Mouse (Mus musculus) lung, postnatal 0 days (tissue): ENCODE measurements at regions not wholly inside any gene's neighbourhood (a gene's known extent, or its start where the extent isn't known, plus 50 kb on each side); places are given as distances from the start of the nearest gene placed in this dataset.

Experiments used
- ATAC-seq: fragments of 200-750 bp; cut with Nextera tagmentation; 2 replicates; pipeline ENCODE4 v1.8.0; 2017; ENCODE audit warnings: moderate library complexity
- DNase-seq: peaks from one replicate; pipeline ENCODE4 v3.0.0-alpha.2; 2016; ENCODE audit warnings: low spot score
- H3K27ac ChIP-seq: fragments of 300-500 bp; sonication (generic); 2 replicates; pipeline ENCODE4 v1.5.1; 2014; ENCODE audit warnings: antibody characterized with exemption, mild to moderate bottlenecking, low read length, mixed read lengths
- H3K27me3 ChIP-seq: fragments of 300-500 bp; sonication (generic); replicated peaks from 2 replicates; pipeline ENCODE4 v1.6.1; 2014; ENCODE audit warnings: low read length, mixed read lengths; ENCODE audit not compliant: insufficient read depth
- H3K36me3 ChIP-seq: fragments of 300-500 bp; sonication (generic); 2 replicates; pipeline ENCODE4 v1.6.1; 2014; ENCODE audit warnings: low read length, mixed read lengths; ENCODE audit not compliant: insufficient read depth
- H3K4me1 ChIP-seq: fragments of 300-500 bp; sonication (generic); 2 replicates; pipeline ENCODE4 v1.6.1; 2014; ENCODE audit warnings: antibody characterized with exemption, low read depth, low read length, mixed read lengths; ENCODE audit not compliant: insufficient read depth
- H3K4me2 ChIP-seq: fragments of 300-500 bp; sonication (generic); replicated peaks from 2 replicates; pipeline ENCODE4 v1.6.1; 2014; ENCODE audit warnings: low read depth, mild to moderate bottlenecking, low read length, moderate library complexity, mixed read lengths
- H3K4me3 ChIP-seq: fragments of 300-500 bp; sonication (generic); 2 replicates; pipeline ENCODE4 v1.5.1; 2014; ENCODE audit warnings: low read depth, low read length
- H3K9ac ChIP-seq: fragments of 300-500 bp; sonication (generic); replicated peaks from 2 replicates; pipeline ENCODE4 v1.6.1; 2014; ENCODE audit warnings: low read depth, mild to moderate bottlenecking
- H3K9me3 ChIP-seq: fragments of 300-500 bp; sonication (generic); 2 replicates; pipeline ENCODE4 v1.6.1; 2016; ENCODE audit warnings: low read length, mixed read lengths
- CTCF ChIP-seq: IDR thresholded peaks from 2 replicates; pipeline ENCODE4 v1.5.1; 2016; ENCODE audit warnings: antibody characterized with exemption, mild to moderate bottlenecking
- EP300 ChIP-seq: IDR thresholded peaks from 2 replicates; pipeline ENCODE4 v1.6.1; 2016; ENCODE audit warnings: antibody characterized with exemption, mild to moderate bottlenecking, control low read depth
- WGBS: fragments of 180-500 bp; shearing (Covaris S2); extraction: QIAGEN DNeasy Blood & Tissue Kit; methylation state at CpG from one replicate; pipeline ENCODE4 v1.1.7; 2014; 5-methylcytosine and 5-hydroxymethylcytosine counted together

GRCm38 (mm10) chr1:14635642-14636263 is 1457.4 kb downstream of the 4930444P10Rik start:
- TF ChIP-seq CTCF (peak; percentile 53), EP300 (no peak)
- no peaks in the 10 kb centered on the region for H3K4me1 ChIP-seq
- 63% methylated on average over 5 of the region's 5 CpGs for WGBS
- ATAC-seq = no peak
- H3K27ac ChIP-seq = no peak overlapping the region
- no peak overlapping the region for H3K4me2 ChIP-seq
- no peaks in the 10 kb centered on the region for H3K27me3 ChIP-seq
- no peak overlapping the region for H3K9ac ChIP-seq
- DNase-seq = peak; percentile 36
- H3K36me3 ChIP-seq = no peaks in the 10 kb centered on the region
- H3K9me3 ChIP-seq = no peaks in the 10 kb centered on the region
- H3K4me3 ChIP-seq = no peak overlapping the region

GRCm38 (mm10) chr1:14631994-14632393 is 1461.1 kb downstream of the 4930444P10Rik start:
- ATAC-seq = no peak
- Histone ChIP-seq H3K4me2 (no peak overlapping the region), H3K27ac (no peak overlapping the region), H3K27me3 (no peaks in the 10 kb centered on the region), H3K4me1 (no peaks in the 10 kb centered on the region), H3K4me3 (no peak overlapping the region), H3K36me3 (no peaks in the 10 kb centered on the region), H3K9me3 (no peaks in the 10 kb centered on the region), H3K9ac (no peak overlapping the region)
- 31% methylated on average over 4 of the region's 4 CpGs for WGBS
- TF ChIP-seq EP300 = no peak
- no peak for TF ChIP-seq CTCF
- no peak for DNase-seq

- no peak overlapping the region for H3K9ac ChIP-seq
- H3K36me3 ChIP-seq = no peaks in the 10 kb centered on the region
- ATAC-seq (no peak), DNase-seq (no peak)
- no peak overlapping the region for H3K27ac ChIP-seq
- WGBS = 72% methylated on average over 6 of the region's 6 CpGs
- no peak for TF ChIP-seq EP300
- no peak overlapping the region for H3K4me3 ChIP-seq
- H3K4me1 ChIP-seq = no peaks in the 10 kb centered on the region
- no peak overlapping the region for H3K4me2 ChIP-seq
- no peaks in the 10 kb centered on the region for H3K9me3 ChIP-seq
- no peaks in the 10 kb centered on the region for H3K27me3 ChIP-seq
These were observed 1465.9 kb downstream of the 4930444P10Rik start for GRCm38 (mm10) chr1:14627204-14627603.

- ATAC-seq (no peak), DNase-seq (no peak)
- H3K4me2 ChIP-seq = no peak overlapping the region
- WGBS = 76% methylated on average over 4 of the region's 4 CpGs
- no peak overlapping the region for H3K9ac ChIP-seq
- no peaks in the 10 kb centered on the region for H3K9me3 ChIP-seq
- no peak overlapping the region for H3K27ac ChIP-seq
- TF ChIP-seq EP300 = no peak
- TF ChIP-seq CTCF = no peak
- no peaks in the 10 kb centered on the region for H3K4me1 ChIP-seq
- H3K27me3 ChIP-seq = no peaks in the 10 kb centered on the region
- H3K4me3 ChIP-seq = no peak overlapping the region
- no peaks in the 10 kb centered on the region for H3K36me3 ChIP-seq
These were observed 1466.4 kb downstream of the 4930444P10Rik start for GRCm38 (mm10) chr1:14626685-14627084.

- no peak for DNase-seq
- Histone ChIP-seq H3K36me3 (no peaks in the 10 kb centered on the region), H3K27ac (no peak overlapping the region), H3K9me3 (no peaks in the 10 kb centered on the region), H3K9ac (no peak overlapping the region), H3K27me3 (no peaks in the 10 kb centered on the region), H3K4me1 (no peaks in the 10 kb centered on the region), H3K4me2 (no peak overlapping the region), H3K4me3 (no peak overlapping the region)
- TF ChIP-seq CTCF (no peak), EP300 (no peak)
- ATAC-seq = no peak
- 45% methylated on average over 5 of the region's 5 CpGs for WGBS
These were observed 1472.1 kb downstream of the 4930444P10Rik start for GRCm38 (mm10) chr1:14620922-14621430.

- Histone ChIP-seq H3K4me1 (no peaks in the 10 kb centered on the region), H3K27ac (no peak overlapping the region), H3K9ac (no peak overlapping the region), H3K4me3 (no peak overlapping the region), H3K27me3 (no peaks in the 10 kb centered on the region), H3K9me3 (no peaks in the 10 kb centered on the region), H3K36me3 (no peaks in the 10 kb centered on the region), H3K4me2 (no peak overlapping the region)
- TF ChIP-seq CTCF (no peak), EP300 (no peak)
- ATAC-seq (no peak), DNase-seq (no peak)
- WGBS = 98% methylated on average over 2 of the region's 2 CpGs
These were observed 1479.8 kb downstream of the 4930444P10Rik start for GRCm38 (mm10) chr1:14613232-14613894.
